Mouse (Mus musculus) C2C12 (cell line): Measurements from ENCODE around the gene Ggcx. TPM values are rescaled to one million over a fixed set of nuclear protein-coding genes. Genes with fewer than 3 reads are reported as not detected.

Experiments
- H3K27me3 ChIP-seq: one replicate; pipeline ENCODE4 v1.6.1; 2011; ENCODE audit not compliant: control insufficient read depth, insufficient read depth, insufficient read length
- H3K36me3 ChIP-seq: one replicate; pipeline ENCODE4 v1.6.1; 2011; ENCODE audit not compliant: control insufficient read depth, insufficient read depth
- H3K4me3 ChIP-seq: one replicate; pipeline ENCODE4 v1.5.1; 2011; ENCODE audit warnings: mild to moderate bottlenecking, control low read depth; ENCODE audit not compliant: poor library complexity, insufficient read depth, severe bottlenecking
- H3K79me2 ChIP-seq: one replicate; pipeline ENCODE4 v1.6.1; 2011; ENCODE audit not compliant: control insufficient read depth, insufficient read depth
- H3K79me3 ChIP-seq: one replicate; pipeline ENCODE4 v1.6.1; 2011; ENCODE audit warnings: low read depth, control low read depth
- H3ac ChIP-seq: one replicate; pipeline ENCODE3; 2011; ENCODE audit warnings: low read depth; ENCODE audit not compliant: control insufficient read depth, insufficient read length
- CEBPB ChIP-seq: IDR thresholded peaks from one replicate; pipeline ENCODE4 v1.6.1; 2011; ENCODE audit warnings: low read depth, mild to moderate bottlenecking, control low read depth, moderate library complexity
- CTCF ChIP-seq: IDR thresholded peaks from one replicate; pipeline ENCODE4 v1.5.1; 2011; ENCODE audit not compliant: control insufficient read depth, insufficient read depth, insufficient read length
- FOSL1 ChIP-seq: IDR thresholded peaks from one replicate; pipeline ENCODE4 v1.8.0; 2011; ENCODE audit warnings: mild to moderate bottlenecking, low read length; ENCODE audit not compliant: poor library complexity, insufficient read depth, severe bottlenecking
- MAX ChIP-seq: IDR thresholded peaks from one replicate; pipeline ENCODE4 v1.6.1; 2011; ENCODE audit warnings: mild to moderate bottlenecking, control low read depth
- MYOD1 ChIP-seq: IDR thresholded peaks from one replicate; pipeline ENCODE4 v1.6.1; 2011; ENCODE audit warnings: low read depth; ENCODE audit not compliant: control insufficient read depth, insufficient read length
- MYOG ChIP-seq: IDR thresholded peaks from one replicate; pipeline ENCODE4 v1.6.1; 2011; ENCODE audit not compliant: control insufficient read depth, insufficient read length; ENCODE audit errors: extremely low read depth
- USF1 ChIP-seq: IDR thresholded peaks from one replicate; pipeline ENCODE4 v1.6.1; 2011; ENCODE audit warnings: low read depth, mild to moderate bottlenecking, control low read depth, moderate library complexity
- polyA plus RNA-seq: library from polyadenylated mRNA; unstranded; fragments of >200 nt; fragmentation: generic; extraction: Trizol; gene quantifications from one replicate; pipeline ENCODE4 v1.2.1, GENCODE M21; 2012; ENCODE audit warnings: missing spikeins

Ggcx gene
- polyA plus RNA-seq, 1 experiment = 12.2 TPM

- no peaks in the 10 kb centered on the region for H3K79me2 ChIP-seq
- H3K27me3 ChIP-seq = no peaks in the 10 kb centered on the region
- no peaks in the 10 kb centered on the region for H3K79me3 ChIP-seq
- H3ac ChIP-seq = no peak overlapping the region
- H3K36me3 ChIP-seq = no peaks in the 10 kb centered on the region
- TF ChIP-seq MYOG = no peak
- TF ChIP-seq MYOD1 = no peak
- no peak for TF ChIP-seq USF1
- no peak for TF ChIP-seq FOSL1
- TF ChIP-seq MAX = no peak
- no peak for TF ChIP-seq CTCF
- no peak for TF ChIP-seq CEBPB
- no peak overlapping the region for H3K4me3 ChIP-seq
These were observed 51.5 kb downstream of the Ggcx start for GRCm38 (mm10) chr6:72465361-72466157.

GRCm38 (mm10) chr6:72466171-72466570 lies 52.1 kb downstream of the Ggcx start:
- H3K27me3 ChIP-seq = no peaks in the 10 kb centered on the region

GRCm38 (mm10) chr6:72473264-72474041 lies 59.3 kb downstream of the Ggcx start:
- H3K36me3 ChIP-seq = no peaks in the 10 kb centered on the region
- H3K27me3 ChIP-seq = no peaks in the 10 kb centered on the region
- TF ChIP-seq MYOD1 (peak; percentile 98), MAX (peak; percentile 91), USF1 (peak; percentile 86), CTCF (no peak), CEBPB (no peak), MYOG (no peak), FOSL1 (peak; percentile 6)
- no peak overlapping the region for H3ac ChIP-seq
- no peaks in the 10 kb centered on the region for H3K79me3 ChIP-seq
- H3K79me2 ChIP-seq = no peaks in the 10 kb centered on the region
- no peak overlapping the region for H3K4me3 ChIP-seq

More at GRCm38 (mm10) chr6:72466171-72466570, 52.1 kb downstream of the Ggcx start:
- Histone ChIP-seq H3K79me3 (no peaks in the 10 kb centered on the region), H3K36me3 (no peaks in the 10 kb centered on the region), H3K79me2 (no peaks in the 10 kb centered on the region), H3K4me3 (no peak overlapping the region), H3ac (no peak overlapping the region)
- TF ChIP-seq USF1 (no peak), CEBPB (no peak), MAX (no peak), MYOG (no peak), FOSL1 (no peak), MYOD1 (no peak), CTCF (no peak)

DNA sequence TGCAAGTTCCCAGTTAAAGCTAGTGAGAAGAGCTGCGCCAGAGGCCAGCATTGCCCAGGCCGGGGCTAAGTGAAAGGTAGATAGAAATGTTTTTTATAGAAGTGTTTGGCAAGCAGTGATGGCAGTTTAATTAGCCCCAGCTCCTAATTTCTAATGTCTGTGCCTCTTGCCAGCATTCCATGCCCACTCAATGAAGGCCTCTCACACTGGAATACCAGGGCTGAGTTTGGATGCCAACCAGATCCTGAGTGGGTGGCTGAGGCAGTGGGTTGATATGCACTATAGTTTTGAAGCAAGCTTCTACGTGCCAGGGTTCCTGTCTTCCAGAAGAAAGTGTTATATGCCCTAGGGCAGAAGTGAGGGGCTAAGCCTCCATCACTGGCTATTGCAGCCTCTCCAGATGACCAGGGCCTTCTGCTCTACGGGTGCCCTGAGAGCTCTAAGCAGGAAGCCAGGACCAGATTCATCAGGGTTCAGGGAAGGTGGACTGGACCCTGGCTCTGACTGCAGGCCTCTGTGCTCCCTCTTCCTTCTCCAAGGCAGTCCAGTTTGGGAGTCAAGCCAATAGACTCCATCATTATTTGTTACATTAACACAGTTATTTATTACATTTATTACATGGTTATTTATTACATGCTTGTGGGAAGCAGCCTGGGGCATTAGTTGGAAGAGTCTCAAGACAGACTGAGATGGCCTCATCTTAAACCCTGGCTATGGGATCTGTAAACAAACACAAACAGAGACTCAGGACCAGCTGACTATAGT lies 61.3 kb downstream of the Ggcx start:
- Histone ChIP-seq H3K79me3 (no peaks in the 10 kb centered on the region), H3K79me2 (no peaks in the 10 kb centered on the region), H3ac (no peak overlapping the region), H3K27me3 (no peaks in the 10 kb centered on the region), H3K4me3 (no peak overlapping the region), H3K36me3 (no peaks in the 10 kb centered on the region)
- TF ChIP-seq CTCF = no peak
- no peak for TF ChIP-seq CEBPB
- no peak for TF ChIP-seq MYOD1
- no peak for TF ChIP-seq FOSL1
- TF ChIP-seq MYOG = no peak

- no peak for TF ChIP-seq FOSL1
- H3K36me3 ChIP-seq = no peaks in the 10 kb centered on the region
- no peak overlapping the region for H3ac ChIP-seq
- no peaks in the 10 kb centered on the region for H3K79me3 ChIP-seq
- H3K4me3 ChIP-seq = no peak overlapping the region
- H3K79me2 ChIP-seq = no peaks in the 10 kb centered on the region
- no peaks in the 10 kb centered on the region for H3K27me3 ChIP-seq
These were observed 62.7 kb downstream of the Ggcx start for GRCm38 (mm10) chr6:72476836-72477235.
